Mouse (Mus musculus) kidney, embryonic 15.5 days (tissue): Measurements from ENCODE around the gene Asrgl1. TPM values are rescaled to one million over a fixed set of nuclear protein-coding genes. Genes with fewer than 3 reads are reported as not detected.

Source experiments
- ATAC-seq: fragments of 200-750 bp; cut with Nextera tagmentation; replicated peaks from 2 replicates; pipeline ENCODE4 v1.8.0; 2017; ENCODE audit warnings: moderate TSS enrichment; ENCODE audit not compliant: low FRiP score
- H3K27ac ChIP-seq: fragments of 300-500 bp; sonication (generic); 2 replicates; pipeline ENCODE4 v1.5.1; 2015; ENCODE audit warnings: mild to moderate bottlenecking, inconsistent platforms
- H3K27me3 ChIP-seq: fragments of 300-500 bp; sonication (generic); 2 replicates; pipeline ENCODE4 v1.6.1; 2015; ENCODE audit warnings: inconsistent platforms
- H3K36me3 ChIP-seq: fragments of 300-500 bp; sonication (generic); 2 replicates; pipeline ENCODE4 v1.6.1; 2015; ENCODE audit warnings: inconsistent platforms
- H3K4me1 ChIP-seq: fragments of 300-500 bp; sonication (generic); 2 replicates; pipeline ENCODE4 v1.6.1; 2015; ENCODE audit warnings: inconsistent platforms
- H3K4me2 ChIP-seq: fragments of 300-500 bp; sonication (generic); 2 replicates; pipeline ENCODE4 v1.6.1; 2015; ENCODE audit warnings: moderate library complexity, mild to moderate bottlenecking, inconsistent platforms
- H3K4me3 ChIP-seq: fragments of 300-500 bp; sonication (generic); replicated peaks from 2 replicates; pipeline ENCODE4 v1.5.1; 2015; ENCODE audit warnings: mild to moderate bottlenecking, inconsistent platforms
- H3K9ac ChIP-seq: fragments of 300-500 bp; sonication (generic); 2 replicates; pipeline ENCODE4 v1.6.1; 2015; ENCODE audit warnings: mild to moderate bottlenecking, inconsistent platforms
- H3K9me3 ChIP-seq: fragments of 300-500 bp; sonication (generic); replicated peaks from 2 replicates; pipeline ENCODE4 v1.6.1; 2016; ENCODE audit warnings: inconsistent platforms
- WGBS: fragments of 180-500 bp; shearing (Covaris S2); methylation state at CpG from one replicate; pipeline ENCODE4 v1.1.7; 2015; ENCODE audit warnings: mixed read lengths; 5-methylcytosine and 5-hydroxymethylcytosine counted together
- polyA plus RNA-seq: library from polyadenylated mRNA; unstranded; fragments of >200 nt; fragmentation: Nextera tagmentation; extraction: Ambion mirVana; gene quantifications from 2 replicates; pipeline ENCODE4 v1.2.1, GENCODE M21; 2015

Asrgl1 gene
- polyA plus RNA-seq, 1 experiment from 2014 or later: 22.0 TPM

DNA sequence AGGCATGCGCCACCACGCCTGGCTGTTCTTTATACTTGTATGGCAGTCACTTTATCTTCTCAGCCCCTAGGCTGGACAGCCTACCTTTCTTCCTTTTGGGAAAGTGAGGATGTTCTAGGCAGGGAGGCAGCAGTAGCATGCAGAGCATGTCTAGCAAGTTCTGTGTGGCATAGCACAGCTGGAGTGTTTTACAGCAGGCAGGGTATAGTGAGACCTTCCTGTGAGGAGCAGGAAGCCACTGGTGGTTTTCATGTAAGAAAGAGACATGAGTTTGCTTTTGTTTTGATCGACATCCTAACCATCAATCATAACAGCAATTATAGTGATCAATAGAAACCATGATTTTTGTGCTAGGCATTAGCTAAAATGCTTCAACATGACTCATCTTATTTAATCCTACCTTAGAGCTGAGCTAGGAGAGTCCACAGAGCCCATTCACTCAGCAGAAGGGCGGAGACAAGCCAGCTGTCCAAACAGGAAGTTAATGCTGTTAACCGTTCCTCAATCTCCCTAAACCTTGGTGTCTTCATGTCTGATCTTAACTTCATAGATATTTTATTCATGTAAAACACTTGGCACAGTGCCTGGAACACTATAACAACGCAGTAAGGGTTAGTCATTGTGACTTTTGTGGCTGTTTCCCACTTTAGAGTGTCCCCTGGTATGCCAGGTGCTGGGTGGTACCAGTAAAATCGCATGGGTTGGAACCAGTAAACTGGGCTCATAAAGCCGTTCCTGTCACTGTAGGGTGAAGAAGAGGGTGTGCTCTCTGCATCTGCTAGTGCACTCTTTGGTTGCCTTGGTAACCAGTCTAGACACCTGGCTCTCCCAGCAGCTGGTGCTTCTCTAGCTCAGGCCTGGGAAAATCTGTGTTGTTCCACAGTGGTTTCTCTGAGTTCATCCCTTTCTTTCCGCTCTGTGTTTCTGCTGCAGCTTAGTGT, 69.5 kb downstream of the Asrgl1 start:
- Histone ChIP-seq H3K9ac (no peak overlapping the region), H3K4me2 (no peak overlapping the region), H3K27ac (peak overlapping the region; percentile 29), H3K4me3 (no peak overlapping the region), H3K4me1 (peaks cover 30% of the 10 kb centered on the region), H3K9me3 (no peaks in the 10 kb centered on the region), H3K27me3 (no peaks in the 10 kb centered on the region), H3K36me3 (no peaks in the 10 kb centered on the region)
- WGBS: 38% methylated on average over 9 of the region's 9 CpGs
- ATAC-seq: peak; percentile 75

DNA sequence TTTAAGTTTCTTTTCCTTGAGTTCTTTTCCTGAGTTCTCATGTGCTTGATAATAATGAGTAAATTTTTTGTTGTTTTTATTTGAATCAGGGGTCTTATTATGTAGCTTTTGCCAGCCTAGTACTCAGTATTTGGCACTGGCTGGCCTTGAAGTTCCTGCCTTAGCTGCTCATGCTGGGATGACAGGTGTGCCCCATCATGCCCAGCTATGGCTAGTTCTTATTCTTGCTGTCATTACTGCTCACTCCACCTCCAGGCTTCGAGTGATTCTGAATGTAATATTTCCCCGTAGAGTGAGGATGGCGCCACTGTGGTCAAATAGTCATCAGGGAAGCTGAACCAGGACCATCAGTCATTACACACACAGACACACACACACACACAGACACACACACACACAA, 71.6 kb downstream of the Asrgl1 start:
- Histone ChIP-seq H3K4me2 (no peak overlapping the region), H3K9ac (no peak overlapping the region), H3K4me1 (peaks cover 16% of the 10 kb centered on the region), H3K27ac (no peak overlapping the region), H3K4me3 (no peak overlapping the region), H3K27me3 (no peaks in the 10 kb centered on the region), H3K36me3 (no peaks in the 10 kb centered on the region), H3K9me3 (no peaks in the 10 kb centered on the region)
- no peak for ATAC-seq
- 85% methylated on average over 3 of the region's 3 CpGs for WGBS

DNA sequence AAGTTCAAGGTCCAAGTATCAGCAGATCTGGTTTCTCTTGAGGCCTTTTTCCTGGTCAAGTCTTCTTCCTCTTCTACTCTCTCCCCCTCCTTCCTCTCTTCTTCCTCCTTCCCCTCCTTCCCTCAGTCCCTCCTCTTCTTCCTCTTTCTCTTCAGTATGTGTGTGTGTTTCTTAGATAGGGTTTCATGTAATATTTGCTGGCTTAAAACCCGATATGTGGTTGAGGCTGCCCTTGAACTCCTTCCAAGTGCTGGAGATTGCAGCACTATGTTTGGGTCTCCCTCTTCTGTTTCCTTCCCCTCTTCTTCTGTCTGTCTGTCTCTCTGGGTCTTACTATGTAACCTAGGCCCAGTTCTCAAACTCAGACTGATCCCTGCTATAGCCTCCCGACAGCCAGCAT, 72.6 kb downstream of the Asrgl1 start:
- Histone ChIP-seq H3K27ac (no peak overlapping the region), H3K9me3 (no peaks in the 10 kb centered on the region), H3K4me2 (no peak overlapping the region), H3K4me3 (no peak overlapping the region), H3K36me3 (no peaks in the 10 kb centered on the region), H3K4me1 (peaks cover 16% of the 10 kb centered on the region), H3K9ac (no peak overlapping the region), H3K27me3 (no peaks in the 10 kb centered on the region)
- no peak for ATAC-seq
- WGBS: 86% methylated on average over 2 of the region's 2 CpGs

DNA sequence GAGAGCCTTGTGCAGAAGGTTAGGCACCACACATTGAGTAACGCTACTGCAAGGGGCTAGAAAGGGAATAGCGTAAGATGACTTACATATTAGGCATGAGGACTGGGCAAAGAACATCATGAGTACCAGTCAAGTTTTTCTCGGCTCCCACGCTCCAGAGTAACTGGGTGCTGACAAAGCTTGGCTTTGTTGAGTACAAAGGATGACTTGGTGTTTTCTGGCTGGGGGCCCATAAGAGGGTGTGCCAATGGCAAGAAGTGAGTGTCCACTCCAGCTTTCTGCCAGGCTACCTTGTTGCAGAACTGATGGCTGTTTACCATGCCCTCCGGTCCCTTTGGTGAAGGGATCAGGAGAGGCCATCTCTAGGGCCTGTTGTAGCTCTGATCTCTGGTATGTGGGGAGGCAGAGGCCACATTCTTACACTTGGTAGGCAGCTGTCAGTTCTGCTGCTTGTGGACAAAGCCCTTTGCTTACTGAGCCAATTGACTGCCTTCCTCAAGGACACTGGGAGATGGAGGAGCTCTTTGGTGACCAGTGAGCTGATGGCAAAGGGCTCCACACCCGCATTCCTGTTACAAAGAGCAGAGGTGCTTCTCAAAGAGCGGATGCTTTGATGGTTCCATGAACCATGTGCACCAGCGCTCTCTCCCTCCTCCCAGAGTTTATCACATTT, 74.1 kb downstream of the Asrgl1 start:
- H3K27ac ChIP-seq: no peak overlapping the region
- no peak overlapping the region for H3K9ac ChIP-seq
- H3K4me3 ChIP-seq: no peak overlapping the region
- peaks cover 9% of the 10 kb centered on the region for H3K4me1 ChIP-seq
- ATAC-seq: no peak
- H3K27me3 ChIP-seq: no peaks in the 10 kb centered on the region
- H3K4me2 ChIP-seq: no peak overlapping the region
- WGBS: 91% methylated on average over 8 of the region's 8 CpGs
- H3K36me3 ChIP-seq: no peaks in the 10 kb centered on the region
- H3K9me3 ChIP-seq: no peaks in the 10 kb centered on the region

DNA sequence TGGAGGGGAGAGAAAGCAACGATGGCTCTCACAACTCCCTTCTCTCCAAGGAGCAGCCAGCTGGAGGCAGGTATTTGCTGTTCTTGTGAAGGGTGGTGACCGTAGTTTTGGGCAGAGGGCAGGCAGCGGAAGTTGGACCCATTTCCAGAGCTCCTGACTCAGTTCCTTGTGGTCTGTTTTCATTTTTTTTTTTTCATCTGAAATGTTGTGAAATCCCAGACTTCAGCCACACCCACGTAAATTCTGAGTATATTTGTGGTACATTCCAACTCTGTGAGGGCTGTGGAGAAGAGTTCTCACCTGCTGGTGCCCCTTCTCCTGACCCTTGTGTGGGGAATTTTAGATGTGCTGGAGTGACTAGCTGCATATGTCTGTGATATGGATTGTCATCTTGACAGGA, 75.3 kb downstream of the Asrgl1 start:
- 78% methylated on average over 4 of the region's 4 CpGs for WGBS
- Histone ChIP-seq H3K9me3 (no peaks in the 10 kb centered on the region), H3K36me3 (no peaks in the 10 kb centered on the region), H3K27ac (no peak overlapping the region), H3K4me1 (no peaks in the 10 kb centered on the region), H3K4me3 (no peak overlapping the region), H3K27me3 (no peaks in the 10 kb centered on the region), H3K9ac (no peak overlapping the region), H3K4me2 (no peak overlapping the region)
- no peak for ATAC-seq

Other genes starting within 250 kb of the Asrgl1 start
- gene 1810009A15Rik, start 246.8 kb downstream of the Asrgl1 start, polyA plus RNA-seq: 100 TPM in 2 replicates
- not detected in 2 replicates for gene Gm49416, start 246.7 kb downstream of the Asrgl1 start, polyA plus RNA-seq
- gene Ints5, start 242.6 kb downstream of the Asrgl1 start, polyA plus RNA-seq: 42.4 and 47.4 TPM in 2 replicates
- 126 and 130 TPM in 2 replicates for gene Ganab, start 237.6 kb downstream of the Asrgl1 start, polyA plus RNA-seq
- 51.2 and 51.8 TPM in 2 replicates for gene B3gat3, start 215.3 kb downstream of the Asrgl1 start, polyA plus RNA-seq
- 3.9 and 4.9 TPM in 2 replicates for gene Rom1, start 206.3 kb downstream of the Asrgl1 start, polyA plus RNA-seq
- gene Eml3, start 206.1 kb downstream of the Asrgl1 start, polyA plus RNA-seq: 28.7 and 33.5 TPM in 2 replicates
- 166 and 168 TPM in 2 replicates for gene Mta2, start 193.8 kb downstream of the Asrgl1 start, polyA plus RNA-seq
- gene Tut1, start 181.8 kb downstream of the Asrgl1 start, polyA plus RNA-seq: 32.9 and 33.5 TPM in 2 replicates
- 467 and 476 TPM in 2 replicates for gene Eef1g, start 168.6 kb downstream of the Asrgl1 start, polyA plus RNA-seq
- gene Ahnak, start 146.4 kb downstream of the Asrgl1 start, polyA plus RNA-seq: 17.3 and 18.2 TPM in 2 replicates
- gene Scgb1a1, start 47.7 kb downstream of the Asrgl1 start, polyA plus RNA-seq: not detected in 2 replicates